Mouse (Mus musculus) forebrain, postnatal 0 days (tissue): ENCODE measurements around the gene Rnf187. TPM values are rescaled to one million over a fixed set of nuclear protein-coding genes. Genes with fewer than 3 reads are reported as not detected.

Source experiments
- ATAC-seq: fragments of 200-750 bp; cut with Nextera tagmentation; 2 replicates; pipeline ENCODE4 v1.8.0; 2017; ENCODE audit warnings: mild to moderate bottlenecking, moderate library complexity
- DNase-seq: peaks from one replicate; pipeline ENCODE4 v3.0.0-alpha.2; 2015
- H3K27ac ChIP-seq: fragments of 300-500 bp; sonication (generic); 2 replicates; pipeline ENCODE4 v1.5.1; 2014; ENCODE audit warnings: low read depth, mild to moderate bottlenecking, antibody characterized with exemption, low read length, moderate library complexity, mixed read lengths
- H3K27me3 ChIP-seq: fragments of 300-500 bp; sonication (generic); 2 replicates; pipeline ENCODE4 v1.6.1; 2014; ENCODE audit warnings: mild to moderate bottlenecking, low read length, mixed read lengths; ENCODE audit not compliant: insufficient read depth
- H3K36me3 ChIP-seq: fragments of 300-500 bp; sonication (generic); 2 replicates; pipeline ENCODE4 v1.6.1; 2014; ENCODE audit warnings: mild to moderate bottlenecking, moderate library complexity; ENCODE audit not compliant: insufficient read depth
- H3K4me1 ChIP-seq: fragments of 300-500 bp; sonication (generic); 2 replicates; pipeline ENCODE4 v1.6.1; 2014; ENCODE audit warnings: antibody characterized with exemption; ENCODE audit not compliant: insufficient read depth
- H3K4me2 ChIP-seq: fragments of 300-500 bp; sonication (generic); 2 replicates; pipeline ENCODE4 v1.6.1; 2014; ENCODE audit warnings: low read depth, mild to moderate bottlenecking, moderate library complexity
- H3K4me3 ChIP-seq: fragments of 300-500 bp; sonication (generic); 2 replicates; pipeline ENCODE4 v1.5.1; 2014; ENCODE audit warnings: low read depth, low read length, mixed read lengths
- H3K9ac ChIP-seq: fragments of 300-500 bp; sonication (generic); 2 replicates; pipeline ENCODE4 v1.6.1; 2014; ENCODE audit warnings: mild to moderate bottlenecking
- H3K9me3 ChIP-seq: fragments of 300-500 bp; sonication (generic); 2 replicates; pipeline ENCODE4 v1.6.1; 2016; ENCODE audit warnings: low read length
- CTCF ChIP-seq: sonication (generic); IDR thresholded peaks from 2 replicates; pipeline ENCODE4 v1.5.1; 2016; ENCODE audit warnings: antibody characterized with exemption, control low read depth, low read depth
- WGBS: fragments of 180-500 bp; shearing (Covaris S2); extraction: QIAGEN DNeasy Blood & Tissue Kit; methylation state at CpG from one replicate; pipeline ENCODE4 v1.1.7; 2014; 5-methylcytosine and 5-hydroxymethylcytosine counted together
- polyA plus RNA-seq: library from polyadenylated mRNA; unstranded; fragments of >200 nt; fragmentation: Nextera tagmentation; extraction: Ambion mirVana; gene quantifications from 2 replicates; pipeline ENCODE4 v1.2.1, GENCODE M21; 2015
- total RNA-seq: library from RNA; depleted of rRNA; stranded (reverse); fragments of >200 nt; gene quantifications from 2 replicates; pipeline ENCODE4 v1.2.3, GENCODE M21; 2014

Rnf187 gene
- total and polyA plus RNA-seq, 2 experiments from 2014 or later = 608 to 716 TPM

DNA sequence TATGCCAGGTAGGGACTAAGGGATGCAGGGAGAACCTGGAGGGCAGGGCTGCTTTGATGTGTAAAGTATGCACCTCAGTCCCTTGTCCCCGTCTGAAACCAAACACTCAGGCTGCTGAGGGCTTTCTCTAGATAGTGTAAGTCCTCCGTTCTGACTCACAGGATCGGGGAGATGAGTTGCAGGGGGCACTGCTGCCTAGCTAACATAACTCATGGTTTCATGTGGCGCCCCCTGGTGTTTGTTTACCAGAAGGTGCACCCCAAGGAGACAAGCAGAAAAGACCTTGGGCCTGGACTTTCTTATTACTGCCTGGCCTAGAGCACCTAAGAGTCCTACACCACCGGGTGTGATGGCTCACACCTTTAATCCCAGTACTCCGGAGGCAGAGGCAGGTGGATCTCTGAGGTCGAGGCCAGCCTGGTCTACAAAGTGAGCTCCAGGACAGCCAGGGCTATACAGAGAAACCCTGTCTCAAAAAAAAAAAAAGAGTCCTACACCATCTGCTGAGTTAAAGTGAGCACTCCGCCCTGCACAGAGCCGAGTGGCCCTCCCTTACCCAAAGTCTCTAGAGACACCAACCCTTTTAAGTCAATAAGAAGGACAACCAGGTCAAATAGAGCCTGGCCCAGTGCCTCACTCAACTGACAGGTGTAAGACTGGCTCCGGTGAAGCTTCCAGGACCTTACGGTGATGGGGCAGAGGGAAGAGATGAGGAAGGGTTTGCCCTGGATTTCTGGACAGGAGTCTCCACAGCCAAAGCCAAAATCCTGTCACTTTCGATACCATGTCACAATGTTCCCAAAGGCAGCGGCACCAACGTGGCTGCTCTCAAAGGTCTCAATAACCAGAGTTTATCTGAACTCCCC lies 21.6 kb downstream of the Rnf187 start:
- no peak overlapping the region for H3K9ac ChIP-seq
- no peak for DNase-seq
- no peaks in the 10 kb centered on the region; the same call in 1 of the 2 replicates for H3K4me1 ChIP-seq
- no peak overlapping the region for H3K4me3 ChIP-seq
- ATAC-seq = no peak
- no peak overlapping the region for H3K4me2 ChIP-seq
- 55% methylated on average over 14 of the region's 14 CpGs for WGBS
- H3K27me3 ChIP-seq = no peaks in the 10 kb centered on the region; the same call in 1 of the 2 replicates
- H3K36me3 ChIP-seq = no peaks in the 10 kb centered on the region
- H3K27ac ChIP-seq = no peak overlapping the region
- TF ChIP-seq CTCF = peak; percentile 48
- H3K9me3 ChIP-seq = no peaks in the 10 kb centered on the region

DNA sequence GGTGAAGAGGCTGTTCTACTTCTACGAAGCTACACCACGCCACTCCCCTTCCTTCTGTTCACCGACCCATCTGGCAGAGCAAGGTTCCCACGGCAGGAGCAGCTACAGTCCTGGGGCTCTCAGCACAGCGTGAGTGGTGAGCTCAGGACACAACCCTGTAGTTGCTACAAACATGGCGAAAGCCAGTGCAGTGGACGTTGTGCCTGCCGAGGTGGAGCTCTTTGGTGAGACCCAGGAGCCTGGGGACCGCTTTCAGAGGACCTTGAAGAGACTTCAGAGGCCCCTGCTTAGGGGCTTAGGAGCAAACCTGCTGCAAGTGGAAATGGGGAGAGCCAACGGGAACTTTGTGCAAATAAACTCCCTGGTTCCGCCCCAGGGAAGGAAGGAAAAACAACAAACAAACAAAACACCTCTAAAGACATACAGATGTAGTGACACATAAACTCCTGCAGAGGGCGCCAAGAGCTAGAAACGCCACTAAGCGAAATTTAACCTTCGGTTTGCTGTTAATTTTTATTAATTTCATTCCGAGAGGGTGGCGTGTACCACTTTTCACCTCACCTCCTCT lies 24.2 kb downstream of the Rnf187 start:
- peak; percentile 76 for TF ChIP-seq CTCF
- WGBS = 14% methylated on average over 17 of the region's 17 CpGs
- H3K4me1 ChIP-seq = no peaks in the 10 kb centered on the region; the same call in 1 of the 2 replicates
- H3K9ac ChIP-seq = 0 out of 2 replicates have a peak overlapping the region, but pooled peaks have one; percentile 18
- ATAC-seq (no peak; the same call in 1 of the 2 replicates), DNase-seq (peak; percentile 74)
- H3K4me2 ChIP-seq = peak overlapping the region; percentile 57
- H3K9me3 ChIP-seq = no peaks in the 10 kb centered on the region
- H3K36me3 ChIP-seq = no peaks in the 10 kb centered on the region
- peak overlapping the region; percentile 23 for H3K4me3 ChIP-seq
- no peaks in the 10 kb centered on the region; the same call in 1 of the 2 replicates for H3K27me3 ChIP-seq
- H3K27ac ChIP-seq = no peak overlapping the region

DNA sequence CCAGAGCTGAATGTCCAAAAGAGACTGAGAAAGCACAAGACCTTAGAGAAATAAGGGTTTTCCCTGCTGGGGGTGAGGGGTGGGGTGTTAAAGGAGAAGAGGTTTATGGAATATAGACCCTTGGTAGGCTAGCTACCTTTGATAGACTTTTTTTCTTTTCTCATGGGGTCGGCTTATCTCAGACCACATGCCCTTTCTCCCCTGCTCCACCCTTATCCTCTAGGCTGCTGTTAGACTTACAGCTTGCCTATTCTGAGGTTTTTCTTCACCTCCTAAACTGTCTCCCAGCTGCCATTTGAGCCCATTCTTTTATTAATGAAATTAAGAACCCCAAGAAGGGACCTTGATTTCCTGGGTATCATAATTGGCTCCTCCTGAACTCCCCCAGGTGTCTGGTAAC lies 24.9 kb downstream of the Rnf187 start:
- H3K27ac ChIP-seq = no peak overlapping the region
- no peaks in the 10 kb centered on the region for H3K9me3 ChIP-seq
- DNase-seq = no peak
- H3K27me3 ChIP-seq = no peaks in the 10 kb centered on the region; the same call in 1 of the 2 replicates
- ATAC-seq = no peak
- 79% methylated on average over 1 of the region's 1 CpGs for WGBS
- no peaks in the 10 kb centered on the region; the same call in 1 of the 2 replicates for H3K4me1 ChIP-seq
- H3K4me2 ChIP-seq = no peak overlapping the region
- H3K36me3 ChIP-seq = no peaks in the 10 kb centered on the region
- H3K4me3 ChIP-seq = no peak overlapping the region
- TF ChIP-seq CTCF = no peak
- no peak overlapping the region for H3K9ac ChIP-seq

DNA sequence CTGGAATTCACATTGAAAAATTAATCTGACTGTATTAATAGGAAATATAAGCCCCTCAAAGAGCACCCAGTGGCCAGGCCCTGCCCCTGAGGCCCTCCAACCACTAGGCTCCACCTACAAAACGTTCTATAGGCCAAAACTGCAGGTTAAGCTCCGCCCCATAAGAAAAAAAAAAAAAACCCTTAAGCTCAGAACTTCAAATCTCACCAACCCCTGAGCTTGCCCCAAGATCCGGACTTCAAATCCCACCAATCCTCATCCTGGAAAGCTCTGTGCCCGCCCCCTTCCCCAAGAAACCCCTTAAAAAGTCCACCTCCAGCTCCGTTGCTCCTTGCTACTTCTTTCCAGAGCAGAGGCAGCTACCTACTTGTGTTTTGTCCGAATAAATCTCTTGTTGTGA lies 33.9 kb downstream of the Rnf187 start:
- H3K4me2 ChIP-seq = no peak overlapping the region

DNA sequence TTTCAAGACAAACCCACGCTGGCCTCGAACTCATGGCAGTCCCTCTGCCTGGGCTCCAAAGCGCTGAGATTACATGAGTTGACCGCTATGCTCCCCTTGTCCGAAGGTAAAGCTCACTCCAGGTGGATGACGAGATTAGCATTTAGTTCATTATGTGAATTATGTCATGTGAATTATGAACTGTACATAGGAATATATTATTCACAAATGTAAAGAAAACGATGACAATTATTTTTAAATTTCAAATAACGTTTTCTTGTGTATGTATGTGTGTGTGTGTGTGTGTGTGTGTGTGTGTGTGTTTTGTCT lies 34.4 kb downstream of the Rnf187 start:
- peaks cover 8% of the 10 kb centered on the region; the same call in 1 of the 2 replicates for H3K4me1 ChIP-seq
- 3% methylated on average over 8 of the region's 8 CpGs for WGBS
- peak overlapping the region; percentile 80 for H3K9ac ChIP-seq
- H3K27ac ChIP-seq = no peak overlapping the region
- no peak for DNase-seq
- no peak for TF ChIP-seq CTCF
- no peaks in the 10 kb centered on the region for H3K27me3 ChIP-seq
- H3K9me3 ChIP-seq = no peaks in the 10 kb centered on the region
- H3K4me2 ChIP-seq = peak overlapping the region; percentile 83
- H3K36me3 ChIP-seq = peaks cover 17% of the 10 kb centered on the region
- ATAC-seq = no peak
- peak overlapping the region; percentile 73 for H3K4me3 ChIP-seq

More for the DNA sequence above, 33.9 kb downstream of the Rnf187 start:
- H3K4me3 ChIP-seq = no peak overlapping the region
- DNase-seq = peak; percentile 20
- H3K27me3 ChIP-seq = no peaks in the 10 kb centered on the region
- no peaks in the 10 kb centered on the region for H3K9me3 ChIP-seq
- peaks cover 17% of the 10 kb centered on the region for H3K36me3 ChIP-seq
- no peak for ATAC-seq
- no peak overlapping the region for H3K27ac ChIP-seq
- H3K4me1 ChIP-seq = peaks cover 8% of the 10 kb centered on the region; the same call in 1 of the 2 replicates
- no peak for TF ChIP-seq CTCF
- H3K9ac ChIP-seq = no peak overlapping the region
- 43% methylated on average over 6 of the region's 6 CpGs for WGBS

DNA sequence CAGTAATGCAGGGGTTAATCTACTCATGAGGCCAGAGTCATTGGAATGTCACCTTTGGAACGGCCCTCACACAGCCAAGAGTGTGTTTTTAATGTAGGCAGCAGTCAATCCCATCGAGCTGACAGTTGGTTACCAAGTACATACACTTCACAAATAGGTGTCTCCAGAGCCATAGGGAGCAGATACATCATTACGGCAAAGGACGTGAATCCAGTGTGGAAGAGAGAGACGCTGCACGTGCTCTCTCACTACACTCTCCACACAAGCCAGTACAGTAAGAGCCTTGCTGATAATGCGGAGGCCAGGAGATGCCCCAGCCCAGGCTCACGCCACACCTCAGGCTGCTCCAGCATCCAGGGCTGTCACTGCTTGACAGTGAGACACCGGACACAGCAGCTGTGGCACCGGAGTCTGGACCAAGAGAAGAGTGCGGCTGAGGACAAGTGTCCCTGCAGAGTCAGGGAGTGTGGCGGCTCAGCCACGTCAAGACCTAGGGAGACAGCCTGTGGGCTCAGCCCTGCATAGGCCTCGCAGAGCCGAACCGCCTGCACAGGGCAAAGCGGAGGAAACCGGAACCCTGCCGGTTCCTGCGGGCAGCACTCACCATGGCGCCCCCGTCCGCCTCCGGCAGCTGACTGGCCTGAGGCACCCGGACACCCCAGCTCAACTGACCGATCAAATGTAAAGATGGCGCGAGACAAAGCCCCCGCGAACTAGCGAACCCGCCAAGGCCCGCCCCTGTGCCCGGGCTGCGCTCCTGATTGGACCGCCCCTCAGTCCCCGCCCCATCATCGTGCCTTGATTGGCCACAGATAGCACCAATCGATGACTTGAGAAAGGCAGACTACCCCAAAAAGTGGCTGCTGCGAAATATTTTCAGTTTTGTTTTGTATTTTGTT lies 35.0 kb downstream of the Rnf187 start, which contains the start of gene Zfp39:
Gene Zfp39 (minus strand): TSS at position 715 of the 899 bp plus-strand sequence.
- H3K27me3 ChIP-seq = no peaks in the 10 kb centered on the region
- H3K36me3 ChIP-seq = peaks cover 17% of the 10 kb centered on the region
- TF ChIP-seq CTCF = no peak
- peak within 1 kb of the TSS; percentile 75 for H3K27ac ChIP-seq
- H3K4me3 ChIP-seq = peak within 1 kb of the TSS; percentile 73
- no peaks in the 10 kb centered on the region for H3K9me3 ChIP-seq
- DNase-seq (peak; percentile 95), ATAC-seq (peak; percentile 99)
- peak within 1 kb of the TSS; percentile 83 for H3K4me2 ChIP-seq
- H3K9ac ChIP-seq = peak within 1 kb of the TSS; percentile 80
- WGBS = 2% methylated on average over 40 of the region's 40 CpGs
- H3K4me1 ChIP-seq = peaks cover 8% of the 10 kb centered on the region; the same call in 1 of the 2 replicates
